Mouse (Mus musculus): ENCODE measurements at regions not wholly inside any gene's neighbourhood (a gene's known extent, or its start where the extent isn't known, plus 50 kb on each side); places are given as distances from the start of the nearest gene placed in this dataset.

GRCm38 (mm10) chr11:111526010-111526742 lies 460.2 kb downstream of the Kcnj2 start:
- ATAC-seq (replicated peaks in 1 of 2; ENCODE audit: insufficient read depth in 1 of 2, low FRiP score in 2 of 2, low TSS enrichment in 1 of 2, low read depth in 1 of 2, poor library complexity in 2 of 2, severe bottlenecking in 2 of 2) = no peak

- ATAC-seq (replicated peaks in 1 of 2; ENCODE audit: insufficient read depth in 1 of 2, low FRiP score in 2 of 2, low TSS enrichment in 1 of 2, low read depth in 1 of 2, poor library complexity in 2 of 2, severe bottlenecking in 2 of 2) = no peak
Observed at GRCm38 (mm10) chr11:111529591-111529990, 463.6 kb downstream of the Kcnj2 start.

GRCm38 (mm10) chr11:111530912-111531311 lies 464.9 kb downstream of the Kcnj2 start:
- ATAC-seq (replicated peaks in 1 of 2; ENCODE audit: insufficient read depth in 1 of 2, low FRiP score in 2 of 2, low TSS enrichment in 1 of 2, low read depth in 1 of 2, poor library complexity in 2 of 2, severe bottlenecking in 2 of 2) = no peak

GRCm38 (mm10) chr11:111532457-111532856 lies 466.5 kb downstream of the Kcnj2 start:
- ATAC-seq (replicated peaks in 1 of 2; ENCODE audit: insufficient read depth in 1 of 2, low FRiP score in 2 of 2, low TSS enrichment in 1 of 2, low read depth in 1 of 2, poor library complexity in 2 of 2, severe bottlenecking in 2 of 2) = peak; percentile 19 to 48; a peak in 1 of 4 replicates

- peak; percentile 50 to 66; a peak in 2 of 4 replicates for ATAC-seq (replicated peaks in 1 of 2; ENCODE audit: insufficient read depth in 1 of 2, low FRiP score in 2 of 2, low TSS enrichment in 1 of 2, low read depth in 1 of 2, poor library complexity in 2 of 2, severe bottlenecking in 2 of 2)
Observed at GRCm38 (mm10) chr11:111536040-111536836, 470.3 kb downstream of the Kcnj2 start.

- ATAC-seq (replicated peaks in 1 of 2; ENCODE audit: insufficient read depth in 1 of 2, low FRiP score in 2 of 2, low TSS enrichment in 1 of 2, low read depth in 1 of 2, poor library complexity in 2 of 2, severe bottlenecking in 2 of 2) = peak; percentile 58 to 68; a peak in 1 of 4 replicates
Observed at GRCm38 (mm10) chr11:111537654-111538053, 471.7 kb downstream of the Kcnj2 start.

GRCm38 (mm10) chr11:111539960-111540359 lies 474.0 kb downstream of the Kcnj2 start:
- no peak for ATAC-seq (replicated peaks in 1 of 2; ENCODE audit: insufficient read depth in 1 of 2, low FRiP score in 2 of 2, low TSS enrichment in 1 of 2, low read depth in 1 of 2, poor library complexity in 2 of 2, severe bottlenecking in 2 of 2)

- ATAC-seq (replicated peaks in 1 of 2; ENCODE audit: insufficient read depth in 1 of 2, low FRiP score in 2 of 2, low TSS enrichment in 1 of 2, low read depth in 1 of 2, poor library complexity in 2 of 2, severe bottlenecking in 2 of 2) = no peak
Observed at GRCm38 (mm10) chr11:111545291-111545690, 479.3 kb downstream of the Kcnj2 start.

GRCm38 (mm10) chr11:111555131-111555530 lies 489.2 kb downstream of the Kcnj2 start:
- no peak for ATAC-seq (replicated peaks in 1 of 2; ENCODE audit: insufficient read depth in 1 of 2, low FRiP score in 2 of 2, low TSS enrichment in 1 of 2, low read depth in 1 of 2, poor library complexity in 2 of 2, severe bottlenecking in 2 of 2)

GRCm38 (mm10) chr11:111555615-111556014 lies 489.7 kb downstream of the Kcnj2 start:
- no peak for ATAC-seq (replicated peaks in 1 of 2; ENCODE audit: insufficient read depth in 1 of 2, low FRiP score in 2 of 2, low TSS enrichment in 1 of 2, low read depth in 1 of 2, poor library complexity in 2 of 2, severe bottlenecking in 2 of 2)

- no peak for ATAC-seq (replicated peaks in 1 of 2; ENCODE audit: insufficient read depth in 1 of 2, low FRiP score in 2 of 2, low TSS enrichment in 1 of 2, low read depth in 1 of 2, poor library complexity in 2 of 2, severe bottlenecking in 2 of 2)
Observed at GRCm38 (mm10) chr11:111558302-111559140, 492.6 kb downstream of the Kcnj2 start.

- no peak for ATAC-seq (replicated peaks in 1 of 2; ENCODE audit: insufficient read depth in 1 of 2, low FRiP score in 2 of 2, low TSS enrichment in 1 of 2, low read depth in 1 of 2, poor library complexity in 2 of 2, severe bottlenecking in 2 of 2)
Observed at GRCm38 (mm10) chr11:111563171-111563570, 497.2 kb downstream of the Kcnj2 start.

- ATAC-seq (replicated peaks in 1 of 2; ENCODE audit: insufficient read depth in 1 of 2, low FRiP score in 2 of 2, low TSS enrichment in 1 of 2, low read depth in 1 of 2, poor library complexity in 2 of 2, severe bottlenecking in 2 of 2) = no peak
Observed at GRCm38 (mm10) chr11:111568041-111568440, 502.1 kb downstream of the Kcnj2 start.

GRCm38 (mm10) chr11:111568876-111569275 lies 502.9 kb downstream of the Kcnj2 start:
- ATAC-seq (replicated peaks in 1 of 2; ENCODE audit: insufficient read depth in 1 of 2, low FRiP score in 2 of 2, low TSS enrichment in 1 of 2, low read depth in 1 of 2, poor library complexity in 2 of 2, severe bottlenecking in 2 of 2) = no peak

GRCm38 (mm10) chr11:111577883-111578282 lies 511.9 kb downstream of the Kcnj2 start:
- ATAC-seq (replicated peaks in 1 of 2; ENCODE audit: insufficient read depth in 1 of 2, low FRiP score in 2 of 2, low TSS enrichment in 1 of 2, low read depth in 1 of 2, poor library complexity in 2 of 2, severe bottlenecking in 2 of 2) = no peak

GRCm38 (mm10) chr11:111582980-111583379 lies 517.0 kb downstream of the Kcnj2 start:
- ATAC-seq (replicated peaks in 1 of 2; ENCODE audit: insufficient read depth in 1 of 2, low FRiP score in 2 of 2, low TSS enrichment in 1 of 2, low read depth in 1 of 2, poor library complexity in 2 of 2, severe bottlenecking in 2 of 2) = no peak

- no peak for ATAC-seq (replicated peaks in 1 of 2; ENCODE audit: insufficient read depth in 1 of 2, low FRiP score in 2 of 2, low TSS enrichment in 1 of 2, low read depth in 1 of 2, poor library complexity in 2 of 2, severe bottlenecking in 2 of 2)
Observed at GRCm38 (mm10) chr11:111583606-111584005, 517.6 kb downstream of the Kcnj2 start.

GRCm38 (mm10) chr11:111599456-111599855 lies 533.5 kb downstream of the Kcnj2 start:
- no peak for ATAC-seq (replicated peaks in 1 of 2; ENCODE audit: insufficient read depth in 1 of 2, low FRiP score in 2 of 2, low TSS enrichment in 1 of 2, low read depth in 1 of 2, poor library complexity in 2 of 2, severe bottlenecking in 2 of 2)
